Mouse (Mus musculus): ENCODE data around the gene Chd3. TPM values are rescaled to one million over a fixed set of nuclear protein-coding genes. Genes with fewer than 3 reads are reported as not detected.
A peak's percentile ranks its signal among the peaks of the same experiment; 100 is the strongest.

Chd3 gene
- total and polyA plus RNA-seq, 3 experiments: 71.0 to 183 (median 120) TPM

DNA sequence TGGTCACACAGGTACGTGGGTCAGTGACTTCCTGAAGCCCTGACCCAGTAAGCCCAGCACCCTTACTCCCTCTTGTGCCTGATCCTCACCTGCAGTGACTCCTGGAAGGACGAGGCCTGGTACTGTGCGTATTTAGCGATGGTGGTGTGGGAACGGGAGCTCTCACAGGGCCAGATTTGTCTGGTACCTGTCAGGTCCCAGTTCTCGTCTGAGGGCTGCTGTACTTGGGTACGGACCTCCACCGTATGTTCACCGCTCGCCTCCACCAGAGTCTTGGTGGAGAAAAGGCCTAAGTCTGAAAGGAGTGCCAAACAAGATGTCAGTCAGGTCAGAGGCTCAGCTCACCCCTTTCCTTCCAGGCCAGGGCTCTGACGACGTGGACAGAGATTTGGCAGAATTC is 32.8 kb upstream of the Chd3 start:
- ATAC-seq (ENCODE audit: extremely low read depth, insufficient number of reproducible peaks, low FRiP score, poor library complexity, severe bottlenecking): no peak
- TF ChIP-seq GATA2 (IDR thresholded peaks at IDR 0.05; ENCODE audit: borderline replicate concordance, low read depth, low read length) (no peak), GATA1 (IDR thresholded peaks at IDR 0.05; ENCODE audit: borderline replicate concordance, low read length) (no peak), TAL1 (conservative IDR thresholded peaks at IDR 0.05; ENCODE audit: low read depth, low read length) (no peak), POLR2AphosphoS5 (IDR thresholded peaks at IDR 0.05; ENCODE audit: insufficient replicate concordance, low read depth, low read length) (no peak), CTCF (IDR thresholded peaks at IDR 0.05; ENCODE audit: low read depth, low read length) (no peak)
- Histone ChIP-seq H3K4me3 (ENCODE audit: low read depth, low read length) (no peak overlapping the region), H3K36me3 (replicated peaks) (peaks cover 97% of the 10 kb centered on the region), H3K4me1 (ENCODE audit: insufficient read depth, low read depth, low read length) (peaks cover 61% of the 10 kb centered on the region), H3K9me3 (replicated peaks) (peaks cover 8% of the 10 kb centered on the region), H3K27me3 (ENCODE audit: insufficient read depth, low read length) (no peaks in the 10 kb centered on the region)
- DNase-seq (ENCODE audit: low spot score): no peak

DNA sequence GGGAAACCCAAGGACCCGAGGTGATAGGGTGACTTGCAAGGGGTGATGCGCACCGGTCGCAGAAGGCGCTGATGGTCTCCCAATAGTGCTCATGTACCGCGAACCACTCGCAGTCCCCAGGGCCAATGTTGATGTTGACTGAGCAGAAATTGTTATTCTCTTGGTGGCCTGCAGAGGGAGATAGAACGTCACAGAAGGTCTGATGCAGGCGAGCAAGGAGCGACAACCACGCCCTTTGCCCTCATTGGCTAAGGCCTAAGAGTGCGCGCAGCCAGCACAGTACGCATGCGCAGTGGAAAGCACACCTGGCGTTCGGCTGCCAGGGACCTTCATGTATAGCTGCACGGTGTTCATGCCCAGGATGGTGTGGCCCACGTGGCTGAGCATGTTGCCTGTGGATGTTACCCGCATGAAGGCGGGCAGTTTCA is 32.0 kb upstream of the Chd3 start:
- DNase-seq (ENCODE audit: low spot score): peak; percentile 69
- Histone ChIP-seq H3K27me3 (ENCODE audit: insufficient read depth, low read length) (no peaks in the 10 kb centered on the region), H3K4me3 (ENCODE audit: low read depth, low read length) (peak overlapping the region; percentile 55), H3K9me3 (replicated peaks) (peaks cover 8% of the 10 kb centered on the region), H3K4me1 (ENCODE audit: insufficient read depth, low read depth, low read length) (peaks cover 60% of the 10 kb centered on the region), H3K36me3 (replicated peaks) (peaks cover 95% of the 10 kb centered on the region)
- TF ChIP-seq TAL1 (conservative IDR thresholded peaks at IDR 0.05; ENCODE audit: low read depth, low read length): no peak
- peak; percentile 80 for TF ChIP-seq CTCF (IDR thresholded peaks at IDR 0.05; ENCODE audit: low read depth, low read length)
- ATAC-seq (ENCODE audit: extremely low read depth, insufficient number of reproducible peaks, low FRiP score, poor library complexity, severe bottlenecking): peak; percentile 74

DNA sequence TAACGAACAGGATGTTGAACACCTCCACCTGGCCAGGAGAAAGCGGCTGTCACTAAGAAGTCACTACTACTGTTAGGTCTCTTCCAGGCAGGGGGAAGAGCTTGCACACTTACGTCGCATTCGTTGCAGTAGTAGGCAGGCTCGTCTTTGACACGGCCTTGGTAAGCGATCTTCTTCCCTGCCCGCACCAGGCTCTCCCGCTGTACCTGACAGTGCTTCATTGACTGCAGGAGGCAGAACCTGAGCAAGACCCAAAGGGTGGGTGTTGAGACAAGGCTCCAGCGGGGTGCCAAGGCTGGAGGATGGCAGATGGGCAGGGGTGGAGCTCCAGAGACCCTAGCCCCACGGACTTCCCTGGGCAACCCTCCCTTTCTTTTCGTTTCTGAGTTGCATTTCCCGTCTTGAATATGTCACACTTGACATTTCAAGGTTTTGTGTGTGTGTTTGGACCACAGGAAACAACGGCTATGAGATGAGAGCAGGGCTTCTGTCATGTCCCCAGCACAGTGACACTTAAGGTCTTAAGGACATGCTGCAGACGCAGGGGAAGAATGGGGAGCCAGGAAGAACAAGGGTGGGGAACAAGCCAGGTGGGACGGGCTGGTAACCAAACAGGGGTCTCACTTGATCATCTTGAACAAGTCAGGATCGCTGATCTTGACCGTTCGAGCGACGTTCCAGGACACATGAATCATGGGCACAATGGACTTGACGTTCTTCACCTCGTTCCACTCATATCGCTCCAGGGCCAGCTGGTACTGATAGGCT is 31.1 kb upstream of the Chd3 start:
- DNase-seq (ENCODE audit: low spot score) (no peak), ATAC-seq (ENCODE audit: extremely low read depth, insufficient number of reproducible peaks, low FRiP score, poor library complexity, severe bottlenecking) (no peak)
- TF ChIP-seq POLR2AphosphoS5 (IDR thresholded peaks at IDR 0.05; ENCODE audit: insufficient replicate concordance, low read depth, low read length) (no peak), TAL1 (conservative IDR thresholded peaks at IDR 0.05; ENCODE audit: low read depth, low read length) (no peak), CTCF (IDR thresholded peaks at IDR 0.05; ENCODE audit: low read depth, low read length) (no peak), GATA2 (IDR thresholded peaks at IDR 0.05; ENCODE audit: borderline replicate concordance, low read depth, low read length) (no peak)
- Histone ChIP-seq H3K4me3 (ENCODE audit: low read depth, low read length) (peak overlapping the region; percentile 1; the same call in 1 of the 2 replicates), H3K36me3 (replicated peaks) (peaks cover 86% of the 10 kb centered on the region), H3K27me3 (ENCODE audit: insufficient read depth, low read length) (no peaks in the 10 kb centered on the region), H3K4me1 (ENCODE audit: insufficient read depth, low read depth, low read length) (peaks cover 58% of the 10 kb centered on the region), H3K9me3 (replicated peaks) (peaks cover 8% of the 10 kb centered on the region)

DNA sequence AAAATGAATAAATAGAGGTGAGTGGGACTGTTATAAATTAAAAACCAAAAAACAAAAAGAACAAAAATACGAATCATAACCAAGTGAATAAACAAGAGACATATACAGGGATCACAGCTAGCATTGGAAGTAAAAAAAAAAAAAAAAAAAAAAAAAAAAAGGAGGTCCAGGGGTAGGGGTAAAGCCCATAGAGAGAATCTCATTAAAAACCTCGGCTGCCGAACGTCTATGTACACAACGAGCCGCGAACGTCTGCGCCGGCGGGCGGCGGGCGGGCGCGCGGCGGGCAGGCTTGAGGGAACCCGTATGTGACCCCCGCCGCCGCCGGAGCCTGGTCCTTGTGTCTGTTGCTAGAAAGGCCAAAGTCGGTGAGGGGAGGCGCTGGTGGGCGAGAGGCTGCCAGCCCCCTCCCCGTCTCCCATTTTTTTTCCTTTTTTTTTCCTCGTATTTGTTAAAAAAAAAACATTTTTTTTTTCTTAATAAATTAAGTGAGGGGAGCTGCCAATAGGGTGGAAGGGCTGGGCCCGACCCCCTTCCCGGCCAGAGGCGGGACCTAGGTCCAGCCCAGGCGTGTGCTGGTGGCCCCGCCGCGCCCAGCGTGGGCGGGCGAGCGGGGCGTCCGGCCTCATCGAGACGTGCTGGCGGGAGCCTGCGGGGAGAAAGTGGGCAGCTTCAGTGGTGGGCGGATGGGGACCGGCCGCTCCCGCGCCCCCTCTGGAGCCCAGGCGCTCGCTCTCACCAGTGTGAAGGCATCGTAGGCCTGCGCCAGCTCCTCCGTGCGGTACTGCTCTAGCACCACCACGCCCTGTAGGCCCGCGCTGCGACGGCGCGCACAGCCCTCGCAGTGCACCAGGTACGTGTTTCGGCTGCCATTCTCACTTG is 30.2 kb upstream of the Chd3 start:
- ATAC-seq (ENCODE audit: extremely low read depth, insufficient number of reproducible peaks, low FRiP score, poor library complexity, severe bottlenecking) (no peak), DNase-seq (ENCODE audit: low spot score) (no peak)
- H3K4me3 ChIP-seq (ENCODE audit: low read depth, low read length): peak overlapping the region; percentile 1; the same call in 1 of the 2 replicates
- peaks cover 57% of the 10 kb centered on the region for H3K4me1 ChIP-seq (ENCODE audit: insufficient read depth, low read depth, low read length)
- no peaks in the 10 kb centered on the region for H3K27me3 ChIP-seq (ENCODE audit: insufficient read depth, low read length)
- H3K9me3 ChIP-seq (replicated peaks): peaks cover 8% of the 10 kb centered on the region
- peaks cover 77% of the 10 kb centered on the region for H3K36me3 ChIP-seq (replicated peaks)
- TF ChIP-seq POLR2AphosphoS5 (IDR thresholded peaks at IDR 0.05; ENCODE audit: insufficient replicate concordance, low read depth, low read length) (no peak), TAL1 (conservative IDR thresholded peaks at IDR 0.05; ENCODE audit: low read depth, low read length) (no peak), CTCF (IDR thresholded peaks at IDR 0.05; ENCODE audit: low read depth, low read length) (no peak), GATA2 (IDR thresholded peaks at IDR 0.05; ENCODE audit: borderline replicate concordance, low read depth, low read length) (no peak)

DNA sequence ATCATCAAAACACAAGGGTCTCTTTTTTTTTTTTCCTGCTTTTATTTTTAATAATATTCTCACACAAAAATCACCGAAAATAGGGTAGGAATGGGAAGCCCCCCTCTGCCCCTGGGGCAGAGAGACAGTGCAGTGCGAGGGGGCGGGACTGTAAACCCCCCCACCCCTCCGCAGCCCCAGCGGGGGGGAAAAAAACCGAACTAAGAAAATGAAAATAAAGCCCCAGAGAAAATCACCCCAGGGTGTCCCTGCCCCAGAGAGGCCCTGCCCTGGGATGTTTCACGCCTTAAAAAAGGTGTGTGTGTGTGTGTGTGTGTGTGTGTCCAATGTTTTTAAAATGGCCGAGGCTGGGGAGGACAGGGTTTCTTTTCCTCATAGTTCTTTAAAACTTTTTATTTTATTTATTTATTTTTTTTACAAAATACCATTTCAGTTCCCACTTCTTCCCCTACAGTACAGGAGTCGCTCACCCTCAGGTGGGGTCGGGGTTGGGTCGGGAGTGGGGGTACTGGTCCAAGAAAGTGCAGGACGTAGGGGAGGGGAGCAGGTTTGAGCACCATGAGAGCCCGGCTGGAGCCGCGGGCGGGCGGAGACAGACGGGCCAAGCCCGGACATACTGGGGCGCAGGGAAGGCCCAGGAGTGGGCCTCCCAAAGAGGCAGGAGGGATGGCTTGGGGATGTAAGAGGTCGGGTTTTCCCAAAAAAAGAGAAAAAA is 29.4 kb upstream of the Chd3 start:
- TF ChIP-seq GATA2 (IDR thresholded peaks at IDR 0.05; ENCODE audit: borderline replicate concordance, low read depth, low read length) (no peak), GATA1 (IDR thresholded peaks at IDR 0.05; ENCODE audit: borderline replicate concordance, low read length) (no peak), POLR2AphosphoS5 (IDR thresholded peaks at IDR 0.05; ENCODE audit: insufficient replicate concordance, low read depth, low read length) (no peak), TAL1 (conservative IDR thresholded peaks at IDR 0.05; ENCODE audit: low read depth, low read length) (no peak), CTCF (IDR thresholded peaks at IDR 0.05; ENCODE audit: low read depth, low read length) (no peak)
- Histone ChIP-seq H3K27me3 (ENCODE audit: insufficient read depth, low read length) (no peaks in the 10 kb centered on the region), H3K9me3 (replicated peaks) (peaks cover 8% of the 10 kb centered on the region), H3K4me1 (ENCODE audit: insufficient read depth, low read depth, low read length) (peaks cover 56% of the 10 kb centered on the region), H3K36me3 (replicated peaks) (peaks cover 69% of the 10 kb centered on the region), H3K4me3 (ENCODE audit: low read depth, low read length) (peak overlapping the region; percentile 68; the same call in 1 of the 2 replicates)
- ATAC-seq (ENCODE audit: extremely low read depth, insufficient number of reproducible peaks, low FRiP score, poor library complexity, severe bottlenecking) (no peak), DNase-seq (ENCODE audit: low spot score) (no peak)

DNA sequence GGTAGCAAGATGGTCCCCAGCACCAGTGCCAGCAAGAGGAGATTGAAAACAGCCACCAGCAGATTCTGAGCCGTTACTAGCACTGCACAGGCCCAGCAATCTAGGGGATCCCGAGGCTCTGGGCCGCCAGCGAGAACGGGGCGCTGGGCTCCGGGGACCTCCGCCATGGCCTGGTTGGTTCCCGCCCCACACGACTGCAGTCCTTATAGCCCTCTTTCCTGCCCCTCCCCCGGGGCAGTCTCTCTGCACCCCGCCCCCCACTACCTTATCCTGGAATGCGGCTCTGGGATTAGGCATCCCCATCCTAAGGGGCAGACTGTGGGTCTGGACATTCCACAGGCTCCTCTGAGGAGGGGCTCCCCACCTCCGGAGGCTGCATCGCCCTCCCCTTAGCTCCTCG is 28.9 kb upstream of the Chd3 start, which contains the start of gene Tmem88:
TSS of gene Tmem88 (minus strand) at position 176 of the 400 bp plus-strand sequence.
- ATAC-seq (ENCODE audit: extremely low read depth, insufficient number of reproducible peaks, low FRiP score, poor library complexity, severe bottlenecking): no peak
- Histone ChIP-seq H3K4me1 (ENCODE audit: insufficient read depth, low read depth, low read length) (peaks cover 53% of the 10 kb centered on the region), H3K9me3 (replicated peaks) (peaks cover 8% of the 10 kb centered on the region), H3K36me3 (replicated peaks) (peaks cover 64% of the 10 kb centered on the region), H3K4me3 (ENCODE audit: low read depth, low read length) (peak within 1 kb of the TSS; percentile 68), H3K27me3 (ENCODE audit: insufficient read depth, low read length) (no peaks in the 10 kb centered on the region)
- no peak for DNase-seq (ENCODE audit: low spot score)
- TF ChIP-seq POLR2AphosphoS5 (IDR thresholded peaks at IDR 0.05; ENCODE audit: insufficient replicate concordance, low read depth, low read length) (no peak), CTCF (IDR thresholded peaks at IDR 0.05; ENCODE audit: low read depth, low read length) (no peak), TAL1 (conservative IDR thresholded peaks at IDR 0.05; ENCODE audit: low read depth, low read length) (no peak), GATA1 (IDR thresholded peaks at IDR 0.05; ENCODE audit: borderline replicate concordance, low read length) (no peak), GATA2 (IDR thresholded peaks at IDR 0.05; ENCODE audit: borderline replicate concordance, low read depth, low read length) (no peak)
